Mouse (Mus musculus): ENCODE results near the gene Fam53a. TPM values are rescaled to one million over a fixed set of nuclear protein-coding genes. Genes with fewer than 3 reads are reported as not detected.

Fam53a gene
- polyA plus RNA-seq (2012; rRNA removed) = 7.3 and 7.9 TPM in 2 replicates
- 17.9 and 21.9 TPM in 2 replicates for polyA plus RNA-seq (2014; fragmentation: Nextera tagmentation; extraction: Ambion mirVana)

GRCm38 (mm10) chr5:33629301-33629987, at the start of gene Fam53a, which contains the start of gene Gm9903:
TSS of gene Fam53a (minus strand) at chr5:33629635.
TSS of gene Gm9903 (plus strand) at chr5:33629925.
- Histone ChIP-seq H3K9me3 (ENCODE audit: control insufficient read depth, low read length) (no peaks in the 10 kb centered on the region), H3K4me2 (ENCODE audit: low read depth) (peak within 1 kb of the TSS; percentile 74), H3K36me3 (replicated peaks; ENCODE audit: control insufficient read depth, insufficient read depth, low read depth) (no peaks in the 10 kb centered on the region), H3K9ac (replicated peaks) (peak within 1 kb of the TSS; percentile 75), H3K27me3 (ENCODE audit: control insufficient read depth, insufficient read depth, low read length) (no peaks in the 10 kb centered on the region), H3K4me1 (replicated peaks; ENCODE audit: control insufficient read depth in 2 of 2, insufficient read depth in 2 of 2, low read length in 1 of 2) (peaks cover 18 to 20% of the 10 kb centered on the region in 2 experiments), H3K27ac (peak within 1 kb of the TSS; percentile 61), H3K4me3 (ENCODE audit: insufficient read depth in 1 of 2, low read depth in 2 of 2, low read length in 2 of 2) (peak within 1 kb of the TSS; percentile 75 to 77)
- peak; percentile 24; the same call in 1 of the 2 replicates for TF ChIP-seq CTCF (IDR thresholded peaks at IDR 0.05; ENCODE audit: low read depth)
- no peak for TF ChIP-seq EP300 (IDR thresholded peaks at IDR 0.05; ENCODE audit: low read depth)
- WGBS (ENCODE audit: insufficient replicate concordance) = 0% methylated on average over 82 of the region's 99 CpGs
- DNase-seq (ENCODE audit: low read depth in 3 of 3, low spot score in 3 of 3) = peak; percentile 91 to 94 (median 93)
- ATAC-seq (ENCODE audit: insufficient read depth) = peak; percentile 90

GRCm38 (mm10) chr5:33678244-33678643, 48.8 kb upstream of the Fam53a start:
- WGBS (ENCODE audit: insufficient replicate concordance) = 74% methylated on average over 5 of the region's 5 CpGs
- TF ChIP-seq CTCF (IDR thresholded peaks at IDR 0.05; ENCODE audit: low read depth) = no peak
- TF ChIP-seq EP300 (IDR thresholded peaks at IDR 0.05; ENCODE audit: low read depth) = no peak
- no peak for ATAC-seq (ENCODE audit: insufficient read depth)

GRCm38 (mm10) chr5:33675964-33676363, 46.5 kb upstream of the Fam53a start:
- Histone ChIP-seq H3K27me3 (ENCODE audit: control insufficient read depth, insufficient read depth, low read length) (no peaks in the 10 kb centered on the region), H3K9ac (replicated peaks) (no peak overlapping the region), H3K4me3 (ENCODE audit: insufficient read depth in 1 of 2, low read depth in 2 of 2, low read length in 2 of 2) (no peak overlapping the region), H3K4me2 (ENCODE audit: low read depth) (no peak overlapping the region), H3K36me3 (replicated peaks; ENCODE audit: control insufficient read depth, insufficient read depth, low read depth) (peaks cover 25% of the 10 kb centered on the region), H3K27ac (no peak overlapping the region), H3K4me1 (replicated peaks; ENCODE audit: control insufficient read depth in 2 of 2, insufficient read depth in 2 of 2, low read length in 1 of 2) (no peaks in the 10 kb centered on the region), H3K9me3 (ENCODE audit: control insufficient read depth, low read length) (no peaks in the 10 kb centered on the region)
- DNase-seq (ENCODE audit: low read depth in 3 of 3, low spot score in 3 of 3) (no peak), ATAC-seq (ENCODE audit: insufficient read depth) (peak; percentile 32; the same call in 1 of the 2 replicates)
- TF ChIP-seq EP300 (IDR thresholded peaks at IDR 0.05; ENCODE audit: low read depth) (no peak), CTCF (IDR thresholded peaks at IDR 0.05; ENCODE audit: low read depth) (peak; percentile 81)
- WGBS (ENCODE audit: insufficient replicate concordance) = 0% methylated on average over 1 of the region's 1 CpGs

More at GRCm38 (mm10) chr5:33678244-33678643, 48.8 kb upstream of the Fam53a start:
- Histone ChIP-seq H3K4me1 (replicated peaks; ENCODE audit: control insufficient read depth in 2 of 2, insufficient read depth in 2 of 2, low read length in 1 of 2) (peaks cover 0 to 16% of the 10 kb centered on the region in 2 experiments; a peak in 2 of 4 replicates), H3K4me2 (ENCODE audit: low read depth) (no peak overlapping the region), H3K9me3 (ENCODE audit: control insufficient read depth, low read length) (no peaks in the 10 kb centered on the region), H3K27ac (no peak overlapping the region), H3K36me3 (replicated peaks; ENCODE audit: control insufficient read depth, insufficient read depth, low read depth) (peaks cover 3% of the 10 kb centered on the region), H3K27me3 (ENCODE audit: control insufficient read depth, insufficient read depth, low read length) (no peaks in the 10 kb centered on the region), H3K4me3 (ENCODE audit: insufficient read depth in 1 of 2, low read depth in 2 of 2, low read length in 2 of 2) (no peak overlapping the region), H3K9ac (replicated peaks) (no peak overlapping the region)
- DNase-seq (ENCODE audit: low read depth in 3 of 3, low spot score in 3 of 3) = no peak

GRCm38 (mm10) chr5:33674439-33674838, 45.0 kb upstream of the Fam53a start:
- TF ChIP-seq CTCF (IDR thresholded peaks at IDR 0.05; ENCODE audit: low read depth) (no peak), EP300 (IDR thresholded peaks at IDR 0.05; ENCODE audit: low read depth) (no peak)
- Histone ChIP-seq H3K4me2 (ENCODE audit: low read depth) (no peak overlapping the region), H3K9ac (replicated peaks) (no peak overlapping the region), H3K9me3 (ENCODE audit: control insufficient read depth, low read length) (no peaks in the 10 kb centered on the region), H3K27ac (no peak overlapping the region), H3K27me3 (ENCODE audit: control insufficient read depth, insufficient read depth, low read length) (no peaks in the 10 kb centered on the region), H3K36me3 (replicated peaks; ENCODE audit: control insufficient read depth, insufficient read depth, low read depth) (peaks cover 40% of the 10 kb centered on the region), H3K4me1 (replicated peaks; ENCODE audit: control insufficient read depth in 2 of 2, insufficient read depth in 2 of 2, low read length in 1 of 2) (no peaks in the 10 kb centered on the region), H3K4me3 (ENCODE audit: insufficient read depth in 1 of 2, low read depth in 2 of 2, low read length in 2 of 2) (no peak overlapping the region)
- 90% methylated on average over 3 of the region's 3 CpGs for WGBS (ENCODE audit: insufficient replicate concordance)
- ATAC-seq (ENCODE audit: insufficient read depth) (no peak), DNase-seq (ENCODE audit: low read depth in 3 of 3, low spot score in 3 of 3) (no peak)

- no peaks in the 10 kb centered on the region for H3K9me3 ChIP-seq (ENCODE audit: control insufficient read depth, low read length)
- no peak for ATAC-seq (ENCODE audit: insufficient read depth)
- no peak overlapping the region for H3K4me3 ChIP-seq (ENCODE audit: insufficient read depth in 1 of 2, low read depth in 2 of 2, low read length in 2 of 2)
- no peak overlapping the region for H3K9ac ChIP-seq (replicated peaks)
- H3K36me3 ChIP-seq (replicated peaks; ENCODE audit: control insufficient read depth, insufficient read depth, low read depth) = peaks cover 68% of the 10 kb centered on the region
- no peak overlapping the region for H3K27ac ChIP-seq
- no peak for DNase-seq (ENCODE audit: low read depth in 3 of 3, low spot score in 3 of 3)
- 26% methylated on average over 5 of the region's 5 CpGs for WGBS (ENCODE audit: insufficient replicate concordance)
- H3K4me2 ChIP-seq (ENCODE audit: low read depth) = no peak overlapping the region
- no peak for TF ChIP-seq CTCF (IDR thresholded peaks at IDR 0.05; ENCODE audit: low read depth)
- no peak for TF ChIP-seq EP300 (IDR thresholded peaks at IDR 0.05; ENCODE audit: low read depth)
- H3K27me3 ChIP-seq (ENCODE audit: control insufficient read depth, insufficient read depth, low read length) = no peaks in the 10 kb centered on the region
- no peaks in the 10 kb centered on the region for H3K4me1 ChIP-seq (replicated peaks; ENCODE audit: control insufficient read depth in 2 of 2, insufficient read depth in 2 of 2, low read length in 1 of 2)
Observed at GRCm38 (mm10) chr5:33671659-33672058, 42.2 kb upstream of the Fam53a start.
